Mouse (Mus musculus): ENCODE results near the gene Rplp1. TPM values are rescaled to one million over a fixed set of nuclear protein-coding genes. Genes with fewer than 3 reads are reported as not detected.

Gene Rplp1
- polyA plus RNA-seq, 1 experiment from 2014 or later: 2,139 TPM

GRCm38 (mm10) chr9:61895014-61895413, 19.3 kb downstream of the Rplp1 start:
- 58% methylated on average over 8 of the region's 8 CpGs for WGBS
- Histone ChIP-seq H3K27me3 (replicated peaks; ENCODE audit: control insufficient read depth, insufficient read depth, low read length) (peaks cover 33% of the 10 kb centered on the region), H3K4me1 (replicated peaks; ENCODE audit: control insufficient read depth, insufficient read depth, low read length) (no peaks in the 10 kb centered on the region), H3K9me3 (ENCODE audit: control insufficient read depth, low read length) (no peaks in the 10 kb centered on the region), H3K4me3 (ENCODE audit: low read depth, low read length) (no peak overlapping the region), H3K4me2 (no peak overlapping the region), H3K9ac (ENCODE audit: low read depth, low read length) (no peak overlapping the region), H3K36me3 (ENCODE audit: control insufficient read depth, insufficient read depth, low read length) (no peaks in the 10 kb centered on the region), H3K27ac (ENCODE audit: low read depth, low read length) (no peak overlapping the region)
- no peak for ATAC-seq (replicated peaks; ENCODE audit: low FRiP score)
- DNase-seq (ENCODE audit: low spot score): no peak

GRCm38 (mm10) chr9:61889855-61890254, 24.5 kb downstream of the Rplp1 start:
- DNase-seq (ENCODE audit: low spot score) (no peak), ATAC-seq (replicated peaks; ENCODE audit: low FRiP score) (no peak)
- no peak overlapping the region for H3K4me2 ChIP-seq
- no peak overlapping the region for H3K4me3 ChIP-seq (ENCODE audit: low read depth, low read length)
- no peak overlapping the region for H3K27ac ChIP-seq (ENCODE audit: low read depth, low read length)
- peaks cover 6% of the 10 kb centered on the region for H3K27me3 ChIP-seq (replicated peaks; ENCODE audit: control insufficient read depth, insufficient read depth, low read length)
- WGBS: 83% methylated on average over 8 of the region's 8 CpGs
- H3K36me3 ChIP-seq (ENCODE audit: control insufficient read depth, insufficient read depth, low read length): no peaks in the 10 kb centered on the region
- H3K9ac ChIP-seq (ENCODE audit: low read depth, low read length): no peak overlapping the region
- H3K4me1 ChIP-seq (replicated peaks; ENCODE audit: control insufficient read depth, insufficient read depth, low read length): no peaks in the 10 kb centered on the region
- no peaks in the 10 kb centered on the region for H3K9me3 ChIP-seq (ENCODE audit: control insufficient read depth, low read length)

- Histone ChIP-seq H3K9ac (ENCODE audit: low read depth, low read length) (no peak overlapping the region), H3K9me3 (ENCODE audit: control insufficient read depth, low read length) (no peaks in the 10 kb centered on the region), H3K4me2 (no peak overlapping the region), H3K4me3 (ENCODE audit: low read depth, low read length) (no peak overlapping the region), H3K27me3 (replicated peaks; ENCODE audit: control insufficient read depth, insufficient read depth, low read length) (no peaks in the 10 kb centered on the region), H3K27ac (ENCODE audit: low read depth, low read length) (no peak overlapping the region), H3K36me3 (ENCODE audit: control insufficient read depth, insufficient read depth, low read length) (no peaks in the 10 kb centered on the region), H3K4me1 (replicated peaks; ENCODE audit: control insufficient read depth, insufficient read depth, low read length) (no peaks in the 10 kb centered on the region)
- 72% methylated on average over 11 of the region's 11 CpGs for WGBS
- ATAC-seq (replicated peaks; ENCODE audit: low FRiP score) (no peak), DNase-seq (ENCODE audit: low spot score) (no peak)
Measured at GRCm38 (mm10) chr9:61887661-61888379, 26.5 kb downstream of the Rplp1 start.

- Histone ChIP-seq H3K9ac (ENCODE audit: low read depth, low read length) (no peak overlapping the region), H3K27ac (ENCODE audit: low read depth, low read length) (no peak overlapping the region), H3K36me3 (ENCODE audit: control insufficient read depth, insufficient read depth, low read length) (no peaks in the 10 kb centered on the region), H3K27me3 (replicated peaks; ENCODE audit: control insufficient read depth, insufficient read depth, low read length) (peaks cover 4% of the 10 kb centered on the region; the same call in 1 of the 2 replicates), H3K4me2 (no peak overlapping the region), H3K9me3 (ENCODE audit: control insufficient read depth, low read length) (no peaks in the 10 kb centered on the region), H3K4me3 (ENCODE audit: low read depth, low read length) (no peak overlapping the region), H3K4me1 (replicated peaks; ENCODE audit: control insufficient read depth, insufficient read depth, low read length) (no peaks in the 10 kb centered on the region)
- ATAC-seq (replicated peaks; ENCODE audit: low FRiP score): no peak
- DNase-seq (ENCODE audit: low spot score): no peak
- WGBS: 83% methylated on average over 7 of the region's 7 CpGs
Measured at GRCm38 (mm10) chr9:61885964-61886363, 28.4 kb downstream of the Rplp1 start.

- Histone ChIP-seq H3K9me3 (ENCODE audit: control insufficient read depth, low read length) (no peaks in the 10 kb centered on the region), H3K27ac (ENCODE audit: low read depth, low read length) (no peak overlapping the region), H3K4me2 (no peak overlapping the region), H3K27me3 (replicated peaks; ENCODE audit: control insufficient read depth, insufficient read depth, low read length) (peaks cover 4% of the 10 kb centered on the region; the same call in 1 of the 2 replicates), H3K4me1 (replicated peaks; ENCODE audit: control insufficient read depth, insufficient read depth, low read length) (no peaks in the 10 kb centered on the region), H3K9ac (ENCODE audit: low read depth, low read length) (no peak overlapping the region), H3K36me3 (ENCODE audit: control insufficient read depth, insufficient read depth, low read length) (no peaks in the 10 kb centered on the region), H3K4me3 (ENCODE audit: low read depth, low read length) (no peak overlapping the region)
- WGBS: 82% methylated on average over 13 of the region's 13 CpGs
- no peak for ATAC-seq (replicated peaks; ENCODE audit: low FRiP score)
- DNase-seq (ENCODE audit: low spot score): no peak
Measured at GRCm38 (mm10) chr9:61884936-61885335, 29.4 kb downstream of the Rplp1 start.

GRCm38 (mm10) chr9:61884375-61884774, 30.0 kb downstream of the Rplp1 start:
- Histone ChIP-seq H3K4me2 (no peak overlapping the region), H3K4me1 (replicated peaks; ENCODE audit: control insufficient read depth, insufficient read depth, low read length) (no peaks in the 10 kb centered on the region), H3K27me3 (replicated peaks; ENCODE audit: control insufficient read depth, insufficient read depth, low read length) (peaks cover 4% of the 10 kb centered on the region; the same call in 1 of the 2 replicates), H3K9me3 (ENCODE audit: control insufficient read depth, low read length) (no peaks in the 10 kb centered on the region), H3K4me3 (ENCODE audit: low read depth, low read length) (no peak overlapping the region), H3K27ac (ENCODE audit: low read depth, low read length) (no peak overlapping the region), H3K36me3 (ENCODE audit: control insufficient read depth, insufficient read depth, low read length) (no peaks in the 10 kb centered on the region), H3K9ac (ENCODE audit: low read depth, low read length) (no peak overlapping the region)
- ATAC-seq (replicated peaks; ENCODE audit: low FRiP score) (no peak), DNase-seq (ENCODE audit: low spot score) (no peak)
- WGBS: 74% methylated on average over 7 of the region's 7 CpGs

- Histone ChIP-seq H3K36me3 (ENCODE audit: control insufficient read depth, insufficient read depth, low read length) (no peaks in the 10 kb centered on the region), H3K9ac (ENCODE audit: low read depth, low read length) (no peak overlapping the region), H3K27ac (ENCODE audit: low read depth, low read length) (no peak overlapping the region), H3K4me1 (replicated peaks; ENCODE audit: control insufficient read depth, insufficient read depth, low read length) (no peaks in the 10 kb centered on the region), H3K4me2 (no peak overlapping the region), H3K27me3 (replicated peaks; ENCODE audit: control insufficient read depth, insufficient read depth, low read length) (peaks cover 13% of the 10 kb centered on the region), H3K4me3 (ENCODE audit: low read depth, low read length) (no peak overlapping the region), H3K9me3 (ENCODE audit: control insufficient read depth, low read length) (no peaks in the 10 kb centered on the region)
- DNase-seq (ENCODE audit: low spot score) (no peak), ATAC-seq (replicated peaks; ENCODE audit: low FRiP score) (no peak)
- WGBS: 52% methylated on average over 3 of the region's 3 CpGs
Measured at GRCm38 (mm10) chr9:61882179-61882578, 32.2 kb downstream of the Rplp1 start.

GRCm38 (mm10) chr9:61878889-61879288, 35.5 kb downstream of the Rplp1 start:
- 27% methylated on average over 2 of the region's 2 CpGs for WGBS
- no peaks in the 10 kb centered on the region for H3K36me3 ChIP-seq (ENCODE audit: control insufficient read depth, insufficient read depth, low read length)
- H3K27me3 ChIP-seq (replicated peaks; ENCODE audit: control insufficient read depth, insufficient read depth, low read length): peaks cover 16% of the 10 kb centered on the region
- no peak overlapping the region for H3K4me2 ChIP-seq
- no peak overlapping the region for H3K27ac ChIP-seq (ENCODE audit: low read depth, low read length)
- H3K4me1 ChIP-seq (replicated peaks; ENCODE audit: control insufficient read depth, insufficient read depth, low read length): no peaks in the 10 kb centered on the region
- no peak overlapping the region for H3K4me3 ChIP-seq (ENCODE audit: low read depth, low read length)
- DNase-seq (ENCODE audit: low spot score) (peak; percentile 43), ATAC-seq (replicated peaks; ENCODE audit: low FRiP score) (no peak)
- no peak overlapping the region for H3K9ac ChIP-seq (ENCODE audit: low read depth, low read length)
- no peaks in the 10 kb centered on the region for H3K9me3 ChIP-seq (ENCODE audit: control insufficient read depth, low read length)
